Mouse (Mus musculus) intestine, embryonic 16.5 days (tissue): Measurements from ENCODE around the gene Vamp2. TPM values are rescaled to one million over a fixed set of nuclear protein-coding genes. Genes with fewer than 3 reads are reported as not detected.

Experiments used
- ATAC-seq: fragments of 200-750 bp; cut with Nextera tagmentation; 2 replicates; pipeline ENCODE4 v1.8.0; 2017; ENCODE audit warnings: moderate TSS enrichment, moderate library complexity
- H3K27ac ChIP-seq: fragments of 300-500 bp; sonication (generic); 2 replicates; pipeline ENCODE4 v1.5.1; 2014; ENCODE audit warnings: mild to moderate bottlenecking, low read length
- H3K27me3 ChIP-seq: fragments of 300-500 bp; sonication (generic); replicated peaks from 2 replicates; pipeline ENCODE4 v1.6.1; 2014; ENCODE audit warnings: low read length, control low read depth, mixed read lengths; ENCODE audit not compliant: control insufficient read depth, insufficient read depth
- H3K36me3 ChIP-seq: fragments of 300-500 bp; sonication (generic); 2 replicates; pipeline ENCODE4 v1.6.1; 2014; ENCODE audit warnings: low read length, control low read depth; ENCODE audit not compliant: control insufficient read depth, insufficient read depth
- H3K4me1 ChIP-seq: fragments of 300-500 bp; sonication (generic); 2 replicates; pipeline ENCODE4 v1.6.1; 2014; ENCODE audit warnings: low read length, control low read depth, mixed read lengths; ENCODE audit not compliant: control insufficient read depth, insufficient read depth
- H3K4me2 ChIP-seq: fragments of 300-500 bp; sonication (generic); 2 replicates; pipeline ENCODE4 v1.6.1; 2014; ENCODE audit warnings: low read depth, low read length, control low read depth
- H3K4me3 ChIP-seq: fragments of 300-500 bp; sonication (generic); 2 replicates; pipeline ENCODE4 v1.5.1; 2014; ENCODE audit warnings: mild to moderate bottlenecking, low read length
- H3K9ac ChIP-seq: fragments of 300-500 bp; sonication (generic); 2 replicates; pipeline ENCODE4 v1.6.1; 2014; ENCODE audit warnings: low read depth, low read length
- H3K9me3 ChIP-seq: fragments of 300-500 bp; sonication (generic); 2 replicates; pipeline ENCODE4 v1.6.1; 2016; ENCODE audit warnings: low read length, control low read depth; ENCODE audit not compliant: control insufficient read depth
- WGBS: fragments of 180-500 bp; shearing (Covaris S2); extraction: QIAGEN DNeasy Blood & Tissue Kit; methylation state at CpG from one replicate; pipeline ENCODE4 v1.1.7; 2014; 5-methylcytosine and 5-hydroxymethylcytosine counted together
- polyA plus RNA-seq: library from polyadenylated mRNA; unstranded; fragments of >200 nt; fragmentation: Nextera tagmentation; extraction: Ambion mirVana; gene quantifications from 2 replicates; pipeline ENCODE4 v1.2.1, GENCODE M21; 2015

Vamp2 gene
- polyA plus RNA-seq, 1 experiment from 2014 or later, result 65.8 TPM

DNA sequence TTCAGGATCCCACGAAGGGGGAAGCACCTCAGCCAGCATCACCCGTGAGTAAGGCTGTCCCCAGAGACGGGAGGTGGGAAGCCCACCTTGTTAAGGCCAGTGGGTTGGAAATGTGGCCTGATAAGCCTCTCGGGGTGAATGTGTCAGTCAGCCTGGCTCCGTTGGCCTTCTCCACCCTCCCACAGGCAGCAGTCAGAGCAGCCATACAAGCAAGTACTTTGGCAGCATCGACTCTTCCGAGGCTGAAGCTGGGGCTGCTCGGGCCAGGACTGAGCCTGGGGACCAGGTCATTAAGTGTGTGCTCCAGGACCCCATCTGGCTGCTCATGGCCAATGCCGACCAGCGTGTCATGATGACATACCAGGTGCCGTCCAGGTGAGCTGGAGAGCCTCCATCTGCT is 19.4 kb downstream of the Vamp2 start:
- H3K4me1 ChIP-seq, result peaks cover 8% of the 10 kb centered on the region
- no peak overlapping the region for H3K27ac ChIP-seq
- H3K4me2 ChIP-seq, result no peak overlapping the region
- 89% methylated on average over 11 of the region's 11 CpGs for WGBS
- peaks cover 53% of the 10 kb centered on the region for H3K36me3 ChIP-seq
- no peaks in the 10 kb centered on the region for H3K9me3 ChIP-seq
- H3K27me3 ChIP-seq, result no peaks in the 10 kb centered on the region
- no peak for ATAC-seq
- no peak overlapping the region for H3K4me3 ChIP-seq
- H3K9ac ChIP-seq, result no peak overlapping the region

GRCm38 (mm10) chr11:69108223-69108622 is 19.9 kb downstream of the Vamp2 start:
- H3K9me3 ChIP-seq, result no peaks in the 10 kb centered on the region
- peaks cover 8% of the 10 kb centered on the region for H3K4me1 ChIP-seq
- H3K4me2 ChIP-seq, result no peak overlapping the region
- H3K36me3 ChIP-seq, result peaks cover 48% of the 10 kb centered on the region
- WGBS, result 91% methylated on average over 9 of the region's 9 CpGs
- H3K27me3 ChIP-seq, result no peaks in the 10 kb centered on the region
- no peak overlapping the region for H3K4me3 ChIP-seq
- H3K9ac ChIP-seq, result no peak overlapping the region
- no peak overlapping the region for H3K27ac ChIP-seq
- ATAC-seq, result no peak

DNA sequence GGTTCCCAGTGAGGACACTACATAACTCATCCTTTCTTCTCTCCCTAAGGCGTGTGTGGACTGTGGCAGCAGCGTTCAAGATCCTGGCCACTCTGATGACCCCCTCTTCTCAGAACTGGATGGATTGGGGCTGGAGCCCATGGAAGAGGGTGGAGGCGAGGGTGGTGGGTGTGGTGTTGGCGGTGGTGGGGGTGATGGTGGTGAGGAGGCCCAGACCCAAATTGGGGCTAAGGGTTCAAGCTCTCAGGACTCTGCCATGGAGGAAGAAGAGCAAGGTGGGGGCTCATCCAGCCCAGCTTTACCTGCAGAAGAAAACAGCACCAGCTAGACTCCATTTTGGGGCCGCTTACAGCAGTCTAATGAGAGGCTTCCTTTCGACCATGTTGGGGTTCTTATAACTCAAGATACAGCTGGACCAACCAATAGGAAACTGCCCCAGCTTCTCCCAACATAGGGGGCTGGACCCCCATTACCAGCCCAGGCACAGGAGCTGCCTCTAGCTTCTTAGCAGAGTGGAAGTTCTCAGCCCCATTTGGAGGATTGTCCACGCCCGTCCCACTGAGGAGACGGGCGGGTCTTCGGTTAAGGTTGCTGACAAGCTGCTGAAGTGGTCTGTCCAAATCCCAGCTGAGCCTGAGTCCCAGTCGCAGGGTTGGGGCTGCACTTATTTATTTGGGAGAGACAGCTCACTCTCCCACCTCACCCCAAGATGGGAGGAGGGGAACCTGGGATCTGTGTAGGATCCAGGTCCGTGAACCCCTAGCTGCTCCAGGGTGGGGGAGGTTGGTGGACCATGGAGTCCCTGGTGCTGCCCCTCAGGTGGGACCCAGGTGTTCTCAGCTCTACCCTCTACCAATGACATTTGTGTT is 21.0 kb downstream of the Vamp2 start:
- peaks cover 8% of the 10 kb centered on the region for H3K4me1 ChIP-seq
- 86% methylated on average over 13 of the region's 13 CpGs for WGBS

DNA sequence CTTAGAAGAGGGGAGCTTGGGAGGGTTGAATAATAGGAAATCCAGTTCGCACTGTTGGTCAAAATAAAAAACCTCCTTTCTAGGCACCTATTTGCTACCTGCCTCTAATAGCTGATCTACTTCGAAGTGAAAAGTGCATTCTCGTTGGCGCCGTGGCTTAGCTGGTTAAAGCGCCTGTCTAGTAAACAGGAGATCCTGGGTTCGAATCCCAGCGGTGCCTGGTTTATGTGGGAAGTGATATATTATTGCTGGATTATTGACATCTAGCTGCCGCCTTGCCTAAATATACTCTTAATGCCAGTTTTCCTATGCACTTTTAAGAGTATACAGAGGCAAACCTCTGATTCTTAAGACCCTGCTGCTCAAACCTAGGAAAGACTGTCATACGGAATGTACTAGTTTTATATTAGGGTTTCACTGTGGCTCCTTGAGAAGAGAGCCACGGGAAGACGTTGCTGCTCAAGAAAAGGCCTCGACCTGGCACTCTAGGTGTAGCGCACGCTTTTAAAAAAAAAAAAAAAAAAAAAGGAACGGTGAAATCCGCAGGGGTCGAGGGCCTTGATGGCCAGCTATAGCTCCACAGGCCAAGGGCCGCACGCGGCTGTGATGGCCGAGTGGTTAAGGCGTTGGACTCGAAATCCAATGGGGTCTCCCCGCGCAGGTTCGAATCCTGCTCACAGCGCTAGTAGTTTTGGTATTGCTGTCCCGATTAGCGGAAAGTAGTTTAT is 22.2 kb downstream of the Vamp2 start:
- ATAC-seq, result peak; percentile 74
- H3K4me2 ChIP-seq, result peak overlapping the region; percentile 70
- H3K27ac ChIP-seq, result 0 out of 2 replicates have a peak overlapping the region, but pooled peaks have one; percentile 46
- H3K9ac ChIP-seq, result peak overlapping the region; percentile 52; the same call in 1 of the 2 replicates
- no peaks in the 10 kb centered on the region for H3K9me3 ChIP-seq
- H3K4me1 ChIP-seq, result peaks cover 8% of the 10 kb centered on the region
- H3K4me3 ChIP-seq, result peak overlapping the region; percentile 55
- WGBS, result 2% methylated on average over 30 of the region's 30 CpGs
- no peaks in the 10 kb centered on the region for H3K27me3 ChIP-seq
- peaks cover 27% of the 10 kb centered on the region for H3K36me3 ChIP-seq

More for the DNA sequence above, 21.0 kb downstream of the Vamp2 start:
- Histone ChIP-seq H3K9ac (peak overlapping the region; percentile 7; the same call in 1 of the 2 replicates), H3K4me2 (no peak overlapping the region), H3K4me3 (no peak overlapping the region), H3K36me3 (peaks cover 39% of the 10 kb centered on the region), H3K9me3 (no peaks in the 10 kb centered on the region), H3K27me3 (no peaks in the 10 kb centered on the region), H3K27ac (no peak overlapping the region)
- no peak for ATAC-seq

- 7% methylated on average over 21 of the region's 21 CpGs for WGBS
- H3K4me2 ChIP-seq, result peak overlapping the region; percentile 70
- peaks cover 19% of the 10 kb centered on the region for H3K36me3 ChIP-seq
- no peaks in the 10 kb centered on the region for H3K9me3 ChIP-seq
- H3K27ac ChIP-seq, result no peak overlapping the region
- H3K4me3 ChIP-seq, result peak overlapping the region; percentile 55
- peaks cover 8% of the 10 kb centered on the region for H3K4me1 ChIP-seq
- peak; percentile 16; the same call in 1 of the 2 replicates for ATAC-seq
- peak overlapping the region; percentile 52; the same call in 1 of the 2 replicates for H3K9ac ChIP-seq
- no peaks in the 10 kb centered on the region for H3K27me3 ChIP-seq
Measured at GRCm38 (mm10) chr11:69111051-69111810, 22.9 kb downstream of the Vamp2 start.

DNA sequence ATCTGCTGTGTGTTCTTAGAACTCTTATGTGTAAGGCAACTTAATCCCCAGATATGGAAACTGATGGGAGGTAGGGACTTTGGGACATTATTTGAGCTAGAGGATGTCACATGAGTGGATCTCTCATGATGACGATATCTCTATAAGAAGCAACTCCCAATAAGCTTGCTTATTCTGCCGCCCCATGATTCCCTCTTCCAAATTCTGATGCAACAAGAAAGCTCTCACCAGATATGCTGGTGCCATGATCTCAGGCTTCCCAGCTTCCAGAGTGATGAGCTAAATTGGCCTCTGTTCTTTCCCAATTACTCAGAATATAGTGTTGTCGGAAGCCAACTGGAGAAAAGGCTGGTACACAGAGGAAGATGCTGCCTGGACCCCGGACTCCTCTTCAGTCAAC is 23.6 kb downstream of the Vamp2 start:
- no peak for ATAC-seq
- no peaks in the 10 kb centered on the region for H3K9me3 ChIP-seq
- H3K4me1 ChIP-seq, result peaks cover 10% of the 10 kb centered on the region
- H3K27me3 ChIP-seq, result no peaks in the 10 kb centered on the region
- H3K9ac ChIP-seq, result no peak overlapping the region
- no peak overlapping the region for H3K4me3 ChIP-seq
- no peak overlapping the region for H3K4me2 ChIP-seq
- H3K27ac ChIP-seq, result no peak overlapping the region
- WGBS, result 65% methylated on average over 4 of the region's 4 CpGs
- peaks cover 15% of the 10 kb centered on the region for H3K36me3 ChIP-seq

- WGBS, result 64% methylated on average over 3 of the region's 3 CpGs
- Histone ChIP-seq H3K4me2 (no peak overlapping the region), H3K9me3 (no peaks in the 10 kb centered on the region), H3K4me1 (peaks cover 18% of the 10 kb centered on the region), H3K9ac (no peak overlapping the region), H3K4me3 (no peak overlapping the region), H3K27me3 (no peaks in the 10 kb centered on the region), H3K27ac (no peak overlapping the region), H3K36me3 (0 out of 2 replicates have a peak, but pooled peaks cover under 1% of the 10 kb centered on the region)
- ATAC-seq, result no peak
Measured at GRCm38 (mm10) chr11:69114018-69114417, 25.7 kb downstream of the Vamp2 start.

- Histone ChIP-seq H3K4me2 (no peak overlapping the region), H3K4me1 (peaks cover 19% of the 10 kb centered on the region), H3K9ac (no peak overlapping the region), H3K27ac (no peak overlapping the region), H3K4me3 (no peak overlapping the region), H3K36me3 (no peaks in the 10 kb centered on the region), H3K27me3 (no peaks in the 10 kb centered on the region), H3K9me3 (no peaks in the 10 kb centered on the region)
- ATAC-seq, result no peak
- 84% methylated on average over 3 of the region's 3 CpGs for WGBS
Measured at GRCm38 (mm10) chr11:69114621-69115020, 26.3 kb downstream of the Vamp2 start.

DNA sequence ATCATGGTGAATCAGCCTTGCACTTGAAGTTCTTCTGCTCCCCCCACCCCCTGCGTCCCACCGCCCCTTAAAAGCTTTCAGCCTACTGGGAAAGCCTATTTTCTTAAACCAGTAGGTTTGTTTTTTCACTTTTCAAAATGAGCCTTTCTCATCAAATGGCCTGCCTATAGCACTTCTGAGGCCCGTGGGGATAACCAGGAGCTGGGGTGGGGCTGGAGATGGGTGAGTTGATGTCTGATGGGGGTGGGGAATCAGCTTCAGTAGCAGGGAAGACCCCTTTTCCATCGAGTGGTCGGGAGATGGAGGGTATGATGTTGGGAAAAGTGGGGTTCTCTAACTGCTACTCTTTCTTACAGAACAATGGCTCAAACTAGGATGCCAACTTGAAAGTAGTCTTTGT is 28.6 kb downstream of the Vamp2 start:
- Histone ChIP-seq H3K4me1 (peaks cover 30% of the 10 kb centered on the region), H3K9me3 (no peaks in the 10 kb centered on the region), H3K4me2 (no peak overlapping the region; the same call in 1 of the 2 replicates), H3K27ac (no peak overlapping the region), H3K9ac (no peak overlapping the region), H3K4me3 (no peak overlapping the region), H3K36me3 (no peaks in the 10 kb centered on the region), H3K27me3 (no peaks in the 10 kb centered on the region)
- no peak for ATAC-seq
- 54% methylated on average over 5 of the region's 5 CpGs for whole genome bisulfite sequencing
